Mouse (Mus musculus) limb, embryonic 11.5 days (tissue): ENCODE results near the gene Gna14. TPM values are rescaled to one million over a fixed set of nuclear protein-coding genes. Genes with fewer than 3 reads are reported as not detected.

Experiments used
- ATAC-seq: fragments of 200-750 bp; cut with Nextera tagmentation; 2 replicates; pipeline ENCODE4 v1.8.0; 2017; ENCODE audit warnings: low read depth; ENCODE audit not compliant: insufficient number of reproducible peaks, low FRiP score, low TSS enrichment
- DNase-seq: peaks from one replicate; pipeline ENCODE4 v3.0.0-alpha.2; 2015; ENCODE audit warnings: low spot score
- H3K27ac ChIP-seq: fragments of 300-500 bp; sonication (generic); replicated peaks from 2 replicates; pipeline ENCODE4 v1.5.1; 2014; ENCODE audit warnings: low read depth, mild to moderate bottlenecking, low read length
- H3K27me3 ChIP-seq: fragments of 300-500 bp; sonication (generic); 2 replicates; pipeline ENCODE4 v1.6.1; 2014; ENCODE audit warnings: mild to moderate bottlenecking, low read length, mixed read lengths; ENCODE audit not compliant: control insufficient read depth, insufficient read depth
- H3K36me3 ChIP-seq: fragments of 300-500 bp; sonication (generic); 2 replicates; pipeline ENCODE4 v1.6.1; 2014; ENCODE audit warnings: mild to moderate bottlenecking, low read length, moderate library complexity, mixed read lengths; ENCODE audit not compliant: control insufficient read depth, insufficient read depth
- H3K4me1 ChIP-seq: fragments of 300-500 bp; sonication (generic); 2 replicates; pipeline ENCODE4 v1.6.1; 2014; ENCODE audit warnings: low read length, mixed read lengths; ENCODE audit not compliant: control insufficient read depth, insufficient read depth
- H3K4me2 ChIP-seq: fragments of 300-500 bp; sonication (generic); 2 replicates; pipeline ENCODE4 v1.6.1; 2014; ENCODE audit warnings: low read depth, mild to moderate bottlenecking, moderate library complexity; ENCODE audit not compliant: severe bottlenecking
- H3K4me3 ChIP-seq: fragments of 300-500 bp; sonication (generic); 2 replicates; pipeline ENCODE4 v1.5.1; 2014; ENCODE audit warnings: low read depth, low read length
- H3K9ac ChIP-seq: fragments of 300-500 bp; sonication (generic); 2 replicates; pipeline ENCODE4 v1.6.1; 2014; ENCODE audit warnings: mild to moderate bottlenecking, low read length
- H3K9me3 ChIP-seq: fragments of 300-500 bp; sonication (generic); 2 replicates; pipeline ENCODE4 v1.6.1; 2016; ENCODE audit warnings: low read length; ENCODE audit not compliant: control insufficient read depth
- WGBS: fragments of 180-500 bp; shearing (Covaris S2); extraction: QIAGEN DNeasy Blood & Tissue Kit; methylation state at CpG from one replicate; pipeline ENCODE4 v1.1.7; 2014; 5-methylcytosine and 5-hydroxymethylcytosine counted together
- polyA plus RNA-seq: library from polyadenylated mRNA; unstranded; fragments of >200 nt; fragmentation: Nextera tagmentation; extraction: Ambion mirVana; gene quantifications from 2 replicates; pipeline ENCODE4 v1.2.1, GENCODE M21; 2014

The Gna14 gene
- polyA plus RNA-seq, 1 experiment from 2014 or later: 0.13 TPM

GRCm38 (mm10) chr19:16482047-16482446, 46.5 kb downstream of the Gna14 start:
- Histone ChIP-seq H3K27me3 (no peaks in the 10 kb centered on the region), H3K9me3 (no peaks in the 10 kb centered on the region), H3K27ac (no peak overlapping the region), H3K4me1 (no peaks in the 10 kb centered on the region), H3K4me3 (no peak overlapping the region), H3K4me2 (no peak overlapping the region), H3K9ac (no peak overlapping the region), H3K36me3 (no peaks in the 10 kb centered on the region)
- ATAC-seq: no peak
- DNase-seq: no peak
- WGBS: 86% methylated on average over 3 of the region's 3 CpGs

- 87% methylated on average over 10 of the region's 10 CpGs for WGBS
- H3K9me3 ChIP-seq: no peaks in the 10 kb centered on the region
- H3K27ac ChIP-seq: no peak overlapping the region
- ATAC-seq (no peak), DNase-seq (no peak)
- no peaks in the 10 kb centered on the region for H3K4me1 ChIP-seq
- H3K4me3 ChIP-seq: no peak overlapping the region
- H3K27me3 ChIP-seq: no peaks in the 10 kb centered on the region
- H3K36me3 ChIP-seq: no peaks in the 10 kb centered on the region
- no peak overlapping the region for H3K9ac ChIP-seq
- no peak overlapping the region for H3K4me2 ChIP-seq
These were observed 48.7 kb downstream of the Gna14 start for GRCm38 (mm10) chr19:16484237-16484636.

- WGBS: 69% methylated on average over 5 of the region's 5 CpGs
- Histone ChIP-seq H3K4me3 (no peak overlapping the region), H3K27ac (no peak overlapping the region), H3K4me2 (no peak overlapping the region), H3K4me1 (no peaks in the 10 kb centered on the region), H3K27me3 (no peaks in the 10 kb centered on the region), H3K9ac (no peak overlapping the region), H3K9me3 (no peaks in the 10 kb centered on the region), H3K36me3 (no peaks in the 10 kb centered on the region)
- no peak for DNase-seq
- ATAC-seq: no peak
These were observed 49.1 kb downstream of the Gna14 start for GRCm38 (mm10) chr19:16484671-16485070.

GRCm38 (mm10) chr19:16490756-16491155, 55.2 kb downstream of the Gna14 start:
- ATAC-seq (no peak), DNase-seq (peak; percentile 32)
- no peaks in the 10 kb centered on the region for H3K27me3 ChIP-seq
- H3K9me3 ChIP-seq: no peaks in the 10 kb centered on the region
- H3K4me2 ChIP-seq: no peak overlapping the region
- H3K4me3 ChIP-seq: no peak overlapping the region
- peak overlapping the region; percentile 59; the same call in 1 of the 2 replicates for H3K27ac ChIP-seq
- H3K9ac ChIP-seq: no peak overlapping the region
- WGBS: 70% methylated on average over 12 of the region's 12 CpGs
- 0 out of 2 replicates have a peak, but pooled peaks cover 2% of the 10 kb centered on the region for H3K4me1 ChIP-seq
- no peaks in the 10 kb centered on the region for H3K36me3 ChIP-seq

GRCm38 (mm10) chr19:16491497-16491896, 55.9 kb downstream of the Gna14 start:
- no peak for ATAC-seq

GRCm38 (mm10) chr19:16492453-16492852, 56.9 kb downstream of the Gna14 start:
- no peak overlapping the region for H3K4me2 ChIP-seq
- no peaks in the 10 kb centered on the region for H3K27me3 ChIP-seq
- H3K9me3 ChIP-seq: no peaks in the 10 kb centered on the region
- H3K4me3 ChIP-seq: no peak overlapping the region
- H3K27ac ChIP-seq: no peak overlapping the region
- ATAC-seq (no peak), DNase-seq (no peak)
- WGBS: 92% methylated on average over 1 of the region's 1 CpGs
- 0 out of 2 replicates have a peak, but pooled peaks cover 2% of the 10 kb centered on the region for H3K4me1 ChIP-seq
- no peaks in the 10 kb centered on the region for H3K36me3 ChIP-seq
- no peak overlapping the region for H3K9ac ChIP-seq

More at GRCm38 (mm10) chr19:16491497-16491896, 55.9 kb downstream of the Gna14 start:
- 20% methylated on average over 7 of the region's 7 CpGs for whole genome bisulfite sequencing
- Histone ChIP-seq H3K4me1 (0 out of 2 replicates have a peak, but pooled peaks cover 2% of the 10 kb centered on the region), H3K36me3 (no peaks in the 10 kb centered on the region), H3K9me3 (no peaks in the 10 kb centered on the region), H3K27ac (no peak overlapping the region), H3K4me3 (no peak overlapping the region), H3K27me3 (no peaks in the 10 kb centered on the region), H3K9ac (no peak overlapping the region), H3K4me2 (no peak overlapping the region)
- peak; percentile 30 for DNase-seq

GRCm38 (mm10) chr19:16494816-16495516, 59.4 kb downstream of the Gna14 start:
- DNase-seq: no peak
- Histone ChIP-seq H3K9me3 (no peaks in the 10 kb centered on the region), H3K4me1 (0 out of 2 replicates have a peak, but pooled peaks cover 2% of the 10 kb centered on the region), H3K27me3 (no peaks in the 10 kb centered on the region), H3K4me3 (no peak overlapping the region), H3K9ac (no peak overlapping the region), H3K4me2 (no peak overlapping the region; the same call in 1 of the 2 replicates), H3K27ac (no peak overlapping the region), H3K36me3 (no peaks in the 10 kb centered on the region)
- ATAC-seq: no peak
- 88% methylated on average over 10 of the region's 10 CpGs for WGBS

GRCm38 (mm10) chr19:16496016-16496415, 60.5 kb downstream of the Gna14 start:
- Histone ChIP-seq H3K27me3 (no peaks in the 10 kb centered on the region), H3K9me3 (no peaks in the 10 kb centered on the region), H3K36me3 (no peaks in the 10 kb centered on the region), H3K4me2 (no peak overlapping the region), H3K9ac (no peak overlapping the region), H3K4me3 (no peak overlapping the region), H3K27ac (no peak overlapping the region), H3K4me1 (0 out of 2 replicates have a peak, but pooled peaks cover 2% of the 10 kb centered on the region)
- ATAC-seq (no peak), DNase-seq (no peak)
- 95% methylated on average over 5 of the region's 5 CpGs for WGBS
